In the genomic region with DNA sequence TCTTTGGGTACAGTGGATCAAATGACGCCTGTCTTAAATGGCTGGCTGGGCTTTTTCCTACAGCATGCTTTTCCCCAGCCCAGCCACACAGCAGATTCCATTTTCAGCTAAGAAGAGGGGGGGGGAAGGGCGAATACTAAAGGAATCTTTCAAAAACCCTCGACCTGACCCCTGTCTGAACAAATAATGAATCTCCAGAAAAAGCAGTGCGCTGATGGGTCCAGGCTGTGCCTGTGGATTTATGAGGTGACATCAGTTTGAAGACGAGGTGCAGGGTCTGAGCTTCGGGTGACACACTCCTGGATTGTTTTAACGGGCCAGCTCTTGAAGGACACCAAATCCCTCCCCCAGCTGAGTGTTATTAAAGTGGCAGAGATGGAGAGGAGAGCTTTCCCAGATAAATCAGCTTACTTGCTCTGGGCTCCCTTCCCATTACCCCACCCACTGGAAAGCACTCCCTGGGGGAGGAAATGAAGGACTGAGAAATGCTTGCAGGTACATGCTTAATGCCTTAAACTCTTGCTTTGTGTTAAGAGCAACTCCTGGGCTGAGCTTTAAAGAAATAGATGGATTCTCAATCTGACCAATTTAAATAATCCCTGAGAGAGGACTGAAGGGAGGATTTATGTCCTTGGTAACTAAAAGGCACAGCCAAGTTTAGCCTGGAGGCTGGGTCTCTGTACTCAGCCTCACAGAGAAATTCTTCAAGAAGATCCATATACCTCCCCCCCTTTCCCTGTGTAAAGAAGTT, we compare ENCODE assay signal across 8 mouse cellular contexts.
DNase-seq lines count a peak whose midpoint lies in the region; ATAC-seq lines count a peak whose summit lies in the region.

No protein-coding gene starts in this region.

- no peaks in the 10 kb centered on the region for H3K9me3 ChIP-seq in forebrain, embryonic 13.5 days (replicated peaks)
- H3K9me3 ChIP-seq in hindbrain, embryonic 11.5 days (ENCODE audit: control insufficient read depth, low read length): no peaks in the 10 kb centered on the region
- H3K9me3 ChIP-seq in limb, embryonic 12.5 days: no peaks in the 10 kb centered on the region
- no peaks in the 10 kb centered on the region for H3K9me3 ChIP-seq in neural tube, embryonic 13.5 days

- H3K9ac ChIP-seq in forebrain, embryonic 13.5 days: no peak overlapping the region
- H3K9ac ChIP-seq in hindbrain, embryonic 11.5 days (ENCODE audit: low read depth, low read length): no peak overlapping the region
- H3K9ac ChIP-seq in limb, embryonic 12.5 days (replicated peaks): no peak overlapping the region
- peak overlapping the region; percentile 39; the same call in 1 of the 2 replicates for H3K9ac ChIP-seq in neural tube, embryonic 13.5 days

- H3K36me3 ChIP-seq in forebrain, embryonic 13.5 days (ENCODE audit: poor library complexity, severe bottlenecking): no peaks in the 10 kb centered on the region
- H3K36me3 ChIP-seq in hindbrain, embryonic 11.5 days (ENCODE audit: control insufficient read depth, insufficient read depth, low read length): no peaks in the 10 kb centered on the region
- H3K36me3 ChIP-seq in limb, embryonic 12.5 days: no peaks in the 10 kb centered on the region
- no peaks in the 10 kb centered on the region for H3K36me3 ChIP-seq in neural tube, embryonic 13.5 days

- 3% methylated on average over 7 of the region's 7 CpGs for WGBS in forebrain, embryonic 13.5 days
- WGBS in hindbrain, embryonic 11.5 days: 8% methylated on average over 7 of the region's 7 CpGs
- 2% methylated on average over 7 of the region's 7 CpGs for WGBS in limb, embryonic 12.5 days
- WGBS in neural tube, embryonic 13.5 days: 0% methylated on average over 7 of the region's 7 CpGs

- no peaks in the 10 kb centered on the region for H3K27me3 ChIP-seq in forebrain, embryonic 13.5 days
- no peaks in the 10 kb centered on the region for H3K27me3 ChIP-seq in hindbrain, embryonic 11.5 days (ENCODE audit: control insufficient read depth, insufficient read depth, low read length)
- no peaks in the 10 kb centered on the region for H3K27me3 ChIP-seq in limb, embryonic 12.5 days
- H3K27me3 ChIP-seq in neural tube, embryonic 13.5 days: no peaks in the 10 kb centered on the region

- H3K4me2 ChIP-seq in forebrain, embryonic 13.5 days: peak overlapping the region; percentile 41
- no peak overlapping the region for H3K4me2 ChIP-seq in hindbrain, embryonic 11.5 days (replicated peaks; ENCODE audit: low read depth, low read length)
- peak overlapping the region; percentile 35 for H3K4me2 ChIP-seq in limb, embryonic 12.5 days
- peak overlapping the region; percentile 36 for H3K4me2 ChIP-seq in neural tube, embryonic 13.5 days

- peak; percentile 3 for DNase-seq in left cerebral cortex, postnatal 4 days
- no peak for DNase-seq in left cerebral cortex, adult 11 months (ENCODE audit: low spot score)
- peak; percentile 55 for DNase-seq in hindbrain, embryonic 11.5 days (ENCODE audit: low spot score)
- DNase-seq in cerebellum, postnatal 36 days: no peak

- no peak overlapping the region for H3K4me3 ChIP-seq in forebrain, embryonic 13.5 days
- no peak overlapping the region for H3K4me3 ChIP-seq in hindbrain, embryonic 11.5 days (ENCODE audit: low read depth, low read length)
- 0 out of 2 replicates have a peak overlapping the region, but pooled peaks have one; percentile 6 for H3K4me3 ChIP-seq in limb, embryonic 12.5 days (replicated peaks)
- H3K4me3 ChIP-seq in neural tube, embryonic 13.5 days: no peak overlapping the region

- ATAC-seq in forebrain, embryonic 13.5 days: peak; percentile 65; the same call in 1 of the 2 replicates
- peak; percentile 71 for ATAC-seq in hindbrain, embryonic 11.5 days (ENCODE audit: low FRiP score)
- peak; percentile 97 for ATAC-seq in limb, embryonic 12.5 days (ENCODE audit: insufficient number of reproducible peaks, insufficient read depth, low FRiP score, low TSS enrichment, low read depth)
- peak; percentile 87 for ATAC-seq in neural tube, embryonic 13.5 days (ENCODE audit: low read depth)
- ATAC-seq in inflammation-experienced regulatory T-cells, adult 6 months: no peak

- peaks cover 27% of the 10 kb centered on the region for H3K4me1 ChIP-seq in forebrain, embryonic 13.5 days
- peaks cover 2% of the 10 kb centered on the region for H3K4me1 ChIP-seq in hindbrain, embryonic 11.5 days (replicated peaks; ENCODE audit: control insufficient read depth, insufficient read depth, low read length)
- H3K4me1 ChIP-seq in limb, embryonic 12.5 days (replicated peaks): peaks cover 41% of the 10 kb centered on the region
- peaks cover 41% of the 10 kb centered on the region for H3K4me1 ChIP-seq in neural tube, embryonic 13.5 days (replicated peaks)

- intact Hi-C loops in left cerebral cortex, postnatal 4 days (cut with DNase I): no loop called here

- H3K27ac ChIP-seq in forebrain, embryonic 13.5 days: peak overlapping the region; percentile 59; the same call in 1 of the 2 replicates
- peak overlapping the region; percentile 12; the same call in 1 of the 2 replicates for H3K27ac ChIP-seq in hindbrain, embryonic 11.5 days (ENCODE audit: low read depth, low read length)
- H3K27ac ChIP-seq in limb, embryonic 12.5 days: peak overlapping the region; percentile 91
- peak overlapping the region; percentile 84 for H3K27ac ChIP-seq in neural tube, embryonic 13.5 days (replicated peaks)

Comparison
In these comparisons a context has a peak if more than half of its experiments do, and no peak if none do; other contexts are left out.
1. DNase-seq: peak in left cerebral cortex, postnatal 4 days (single experiment) and hindbrain, embryonic 11.5 days (single experiment); none in left cerebral cortex, adult 11 months (single experiment) and cerebellum, postnatal 36 days (0 of 2).
2. H3K27ac ChIP-seq: peak in every context shown above with its lines; median percentile 91 in limb, embryonic 12.5 days; 84 in neural tube, embryonic 13.5 days; 59 in forebrain, embryonic 13.5 days; 12 in hindbrain, embryonic 11.5 days.